Mouse (Mus musculus): ENCODE results near the gene Clic5.

Gene Clic5

DNA sequence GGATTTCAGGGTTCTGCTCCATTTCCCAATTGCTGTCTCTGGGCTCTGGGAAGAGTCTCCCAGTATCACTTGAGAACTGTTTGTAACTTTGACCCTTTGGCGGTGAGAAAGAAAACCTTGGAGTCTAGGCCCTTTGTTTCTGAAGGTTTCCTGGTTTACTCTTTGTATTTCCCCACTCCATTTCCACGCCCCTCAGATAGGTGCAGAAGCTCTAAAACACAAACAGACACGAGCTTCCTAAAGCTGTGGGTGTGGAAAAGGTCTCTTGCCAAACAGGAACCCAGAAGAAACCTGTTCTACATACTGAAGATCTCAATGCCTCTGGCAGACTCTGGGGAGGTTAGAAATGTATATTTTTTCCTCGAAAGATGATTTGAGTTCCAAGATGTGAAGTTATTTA, 10.8 kb downstream of the Clic5 start:
- DNase-seq = no peak

DNA sequence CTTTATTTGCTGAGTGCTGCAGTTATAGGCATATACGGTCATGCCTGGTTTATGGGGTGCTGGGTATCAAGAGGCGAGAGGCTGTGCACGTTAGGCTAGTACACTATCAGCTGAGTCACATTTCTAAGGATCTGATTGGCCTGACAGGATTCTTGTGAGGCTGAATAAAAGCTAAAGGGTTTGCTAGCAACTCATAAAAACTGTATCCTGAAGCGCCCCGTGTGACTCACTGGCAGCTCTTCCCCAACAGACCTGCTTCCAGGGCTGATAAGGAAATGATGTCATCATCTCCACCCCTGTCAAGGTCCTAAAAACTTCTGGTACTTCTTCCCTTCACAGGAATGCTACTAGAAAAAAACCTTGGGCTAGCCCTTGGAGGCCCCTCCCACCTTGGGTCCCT, 14.6 kb downstream of the Clic5 start:
- DNase-seq = peak; percentile 94

DNA sequence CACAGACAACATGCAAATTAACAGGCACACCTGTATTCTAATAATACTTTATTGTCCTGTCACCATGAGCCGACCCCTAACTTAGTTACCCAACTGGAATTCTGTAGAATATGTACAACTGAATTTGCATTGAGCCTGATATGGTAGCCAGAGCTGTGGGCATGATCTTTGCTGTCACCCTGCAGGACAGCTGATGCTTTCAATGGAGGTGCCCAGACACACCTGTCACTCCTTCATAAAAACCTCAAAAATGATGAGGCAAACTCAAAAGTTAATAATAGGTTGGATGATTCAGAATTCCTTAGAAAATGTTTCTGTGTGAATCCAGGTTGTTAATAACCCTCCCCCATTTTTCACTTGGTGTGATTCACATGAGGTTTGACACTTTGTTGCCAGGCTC, 16.4 kb downstream of the Clic5 start:
- peak; percentile 74 for DNase-seq

DNA sequence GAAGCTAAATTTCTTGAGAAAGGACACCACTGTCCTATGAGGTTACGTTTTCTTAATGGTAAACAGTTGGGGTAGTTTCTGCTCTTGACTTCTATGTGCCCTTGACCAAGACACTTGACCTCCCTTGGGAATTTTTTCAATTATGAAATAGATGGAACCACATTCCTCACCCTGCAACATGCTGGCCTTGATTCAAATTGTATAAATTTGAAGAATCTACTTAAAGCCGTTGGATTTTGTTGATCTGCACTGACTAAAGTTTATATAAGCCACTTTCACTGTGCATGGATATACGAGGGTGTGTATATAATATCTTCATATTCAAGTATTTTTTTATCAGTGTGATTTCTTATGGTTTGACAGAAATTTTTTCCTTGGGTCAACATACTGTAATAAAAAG, 17.2 kb downstream of the Clic5 start:
- DNase-seq = no peak

DNA sequence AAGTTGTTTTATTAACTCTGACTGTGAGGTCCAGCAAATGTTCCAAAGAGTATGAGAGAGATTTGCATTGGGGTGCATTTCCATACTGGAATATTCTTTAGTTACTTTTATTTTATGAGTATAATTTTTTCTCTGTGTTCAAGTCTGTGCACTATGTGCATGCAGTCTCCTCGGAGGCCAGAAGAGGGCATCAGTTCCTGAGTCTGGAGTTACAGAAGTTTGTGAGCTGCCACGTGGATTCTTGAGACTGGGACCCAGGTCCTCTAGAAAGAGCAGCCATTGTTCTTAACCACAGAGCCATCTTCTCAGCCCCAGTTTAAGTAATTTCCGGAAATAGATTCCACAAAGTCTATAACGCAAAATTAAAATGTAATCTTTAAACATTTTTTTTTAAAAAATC, 20.5 kb downstream of the Clic5 start:
- no peak for DNase-seq

DNA sequence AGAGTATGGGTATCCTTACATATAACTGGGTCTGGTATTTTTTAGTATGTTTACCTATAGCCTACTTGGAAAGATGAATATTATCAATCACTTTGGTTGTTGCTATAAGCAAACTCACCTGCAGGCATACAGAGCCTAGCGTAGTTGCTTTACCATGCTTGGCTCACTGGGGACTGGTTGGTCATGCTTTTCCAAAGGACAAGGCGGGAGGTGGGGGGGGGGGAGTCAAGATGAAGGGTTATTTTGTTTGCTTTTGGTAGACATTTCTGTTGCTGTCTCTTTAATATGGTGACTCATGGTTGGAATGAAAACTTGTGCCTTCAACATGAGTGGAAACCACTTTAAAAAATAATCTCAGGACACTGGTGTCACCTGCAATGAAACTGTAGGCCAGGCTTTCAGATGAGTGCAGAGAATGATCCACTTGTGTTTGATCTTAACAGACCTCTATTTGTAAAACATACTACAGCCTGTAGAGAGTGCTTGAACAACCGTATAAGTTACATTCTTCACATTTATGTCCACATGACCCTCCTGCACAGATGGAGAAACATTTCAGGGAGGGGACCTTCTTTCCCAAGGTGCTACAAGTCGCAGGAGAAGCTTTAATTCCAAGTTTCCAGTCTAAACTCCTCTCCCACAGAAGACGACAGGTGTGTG, 24.7 kb downstream of the Clic5 start:
- DNase-seq = no peak

DNA sequence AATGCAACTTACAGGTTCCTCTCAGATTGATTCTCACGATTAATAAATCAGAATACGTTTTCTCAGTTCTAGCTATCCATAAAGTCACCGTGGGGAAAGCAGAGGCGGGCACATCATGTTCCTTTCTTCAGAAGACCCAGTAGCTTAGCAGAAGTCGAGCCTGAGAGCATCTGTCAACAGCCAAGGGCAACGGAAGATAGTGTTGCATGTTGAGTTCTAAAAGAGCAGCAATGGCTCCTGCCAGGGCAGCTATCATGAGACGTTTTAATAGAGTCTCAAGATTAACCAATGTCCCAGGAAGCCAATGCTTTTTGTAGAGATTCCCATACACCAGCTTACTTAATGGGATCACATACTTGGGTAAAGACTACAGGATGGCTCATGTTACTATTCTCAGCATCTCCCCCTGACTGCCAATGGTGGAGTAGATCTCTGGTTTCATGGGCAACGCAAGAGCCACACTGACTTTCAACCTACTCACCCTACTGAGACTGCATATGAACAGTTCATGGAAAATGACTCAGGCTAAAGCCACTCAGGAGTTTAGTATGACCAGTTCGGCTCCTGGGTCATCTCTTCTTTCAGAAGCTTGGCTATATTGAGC, 26.9 kb downstream of the Clic5 start:
- peak; percentile 87 for DNase-seq

DNA sequence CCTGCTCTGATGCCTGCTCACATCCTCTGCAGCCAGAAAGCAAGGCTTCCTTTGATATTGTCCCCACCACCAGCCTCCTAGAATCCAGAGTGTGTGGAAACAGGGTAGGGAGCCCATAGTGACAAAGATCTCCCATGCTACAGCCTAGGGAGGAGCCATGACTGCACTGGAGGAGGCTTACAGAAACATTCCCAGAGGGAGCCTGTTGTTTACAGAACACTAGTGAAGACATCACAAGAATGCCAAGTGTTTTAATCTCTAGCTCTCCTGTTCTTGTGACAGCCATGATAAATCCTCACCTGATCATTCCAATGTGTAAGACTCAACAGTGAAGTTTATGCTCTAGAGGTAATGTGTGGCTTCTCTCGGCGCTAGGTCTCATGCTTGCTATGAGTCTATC, 28.8 kb downstream of the Clic5 start:
- peak; percentile 90 for DNase-seq

DNA sequence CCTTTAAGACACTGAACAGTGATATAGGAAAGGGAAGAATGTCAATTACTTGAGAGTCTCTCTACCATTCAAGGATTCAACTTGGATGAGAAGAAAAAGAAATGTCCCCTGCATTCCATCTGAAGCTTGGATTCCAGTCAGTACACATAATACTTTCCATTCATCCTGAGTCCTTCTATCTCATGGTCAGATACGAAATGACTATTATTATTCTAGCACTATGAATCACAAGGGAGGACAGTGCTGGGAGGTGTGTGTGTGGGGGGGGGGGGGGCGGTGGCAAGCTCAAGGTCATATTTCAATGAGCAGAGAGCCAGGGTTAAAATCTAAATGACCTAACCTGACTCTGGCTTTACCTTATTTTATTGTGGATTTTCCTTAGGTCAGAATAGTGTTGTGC, 31.6 kb downstream of the Clic5 start:
- peak; percentile 14 for DNase-seq

DNA sequence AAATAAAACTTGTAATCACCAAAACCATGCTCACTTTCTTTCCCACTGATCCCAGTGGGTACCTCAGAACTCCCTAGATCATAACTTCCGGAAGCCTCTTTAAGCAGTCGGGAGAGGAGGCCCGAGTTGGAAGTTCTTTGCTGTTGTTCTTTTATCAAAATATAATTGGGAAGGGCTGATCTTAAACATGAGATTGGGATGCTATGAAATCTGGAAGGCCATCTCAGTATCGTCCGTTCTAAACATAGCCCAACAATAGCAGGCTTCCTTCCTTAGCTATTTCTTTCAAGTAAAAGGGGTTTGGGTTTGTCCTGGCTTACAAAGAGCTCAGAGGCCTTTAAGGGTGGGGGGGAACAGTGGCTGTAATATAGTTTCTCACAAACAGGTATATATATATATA, 40.0 kb downstream of the Clic5 start:
- DNase-seq = no peak

DNA sequence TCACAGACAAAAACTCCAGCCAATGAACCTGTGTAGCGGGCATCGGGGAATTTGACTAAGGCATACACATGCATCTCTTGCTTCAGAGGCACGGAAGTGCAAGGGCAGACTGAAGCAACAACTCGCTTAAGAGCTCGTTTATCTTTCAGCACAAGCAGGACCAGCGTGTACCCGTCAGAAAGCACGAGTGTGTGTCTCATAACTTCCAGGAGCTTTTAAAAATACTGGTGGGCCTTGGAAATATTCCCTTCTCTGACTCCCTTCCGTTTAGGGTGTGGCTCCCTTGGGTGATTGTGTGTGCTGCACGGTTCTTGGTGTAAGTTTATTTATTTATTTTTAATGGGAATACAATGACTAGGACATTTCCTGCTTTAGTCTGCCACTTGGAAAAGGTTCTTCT, 41.7 kb downstream of the Clic5 start:
- DNase-seq = peak; percentile 98

DNA sequence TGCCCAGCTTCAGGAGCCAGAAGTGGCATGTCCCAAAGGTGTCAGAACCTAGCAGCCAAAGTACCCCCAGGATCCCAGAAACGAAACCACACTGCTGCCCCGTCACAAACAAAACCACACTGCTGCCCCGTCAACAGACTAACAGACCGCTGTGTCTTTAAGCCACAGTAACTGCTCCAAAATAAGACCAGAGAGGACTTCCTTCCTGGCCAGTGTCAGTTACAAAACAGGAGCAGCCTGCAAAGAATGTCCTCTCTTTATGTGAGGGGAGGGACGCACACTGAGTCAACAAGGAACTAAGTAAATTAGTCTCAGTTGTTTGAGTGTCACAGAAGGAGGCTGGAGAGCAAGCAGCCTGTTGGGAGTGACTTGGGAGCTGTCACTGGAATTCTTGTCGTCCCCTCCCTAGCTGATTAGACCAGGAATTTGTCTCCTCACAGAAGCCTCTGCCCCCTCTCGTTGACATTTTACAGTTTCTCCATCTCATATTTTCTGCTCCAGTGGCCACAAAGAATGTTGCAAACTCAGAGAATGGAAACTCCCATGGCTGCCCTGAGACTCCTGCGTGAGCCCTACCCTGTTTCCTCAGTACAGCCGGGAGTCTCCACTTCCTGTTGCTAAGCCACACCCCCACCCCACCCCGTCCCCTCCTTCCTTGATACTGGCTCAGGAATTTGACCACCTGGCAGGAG, 50.8 kb downstream of the Clic5 start:
- peak; percentile 98 for DNase-seq

DNA sequence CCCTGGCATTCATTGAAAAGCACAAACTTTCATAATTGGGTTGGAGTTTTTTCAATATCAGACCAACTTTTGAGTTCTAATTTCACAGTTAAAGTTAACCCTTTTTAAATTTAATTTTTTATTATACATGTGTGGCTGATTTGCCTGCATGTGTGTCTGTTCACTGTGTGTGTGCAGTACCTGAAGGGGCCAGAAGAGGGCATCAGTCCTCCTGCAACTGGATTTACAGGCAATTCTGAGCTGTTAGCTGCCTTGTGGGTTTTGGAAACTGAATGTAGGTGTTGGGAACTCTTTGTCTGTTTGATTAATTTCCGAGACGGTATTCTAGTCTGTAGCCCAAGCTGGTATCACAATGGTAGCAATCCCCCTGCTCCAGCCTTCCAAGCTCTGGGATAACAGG, 52.4 kb downstream of the Clic5 start:
- DNase-seq = no peak

DNA sequence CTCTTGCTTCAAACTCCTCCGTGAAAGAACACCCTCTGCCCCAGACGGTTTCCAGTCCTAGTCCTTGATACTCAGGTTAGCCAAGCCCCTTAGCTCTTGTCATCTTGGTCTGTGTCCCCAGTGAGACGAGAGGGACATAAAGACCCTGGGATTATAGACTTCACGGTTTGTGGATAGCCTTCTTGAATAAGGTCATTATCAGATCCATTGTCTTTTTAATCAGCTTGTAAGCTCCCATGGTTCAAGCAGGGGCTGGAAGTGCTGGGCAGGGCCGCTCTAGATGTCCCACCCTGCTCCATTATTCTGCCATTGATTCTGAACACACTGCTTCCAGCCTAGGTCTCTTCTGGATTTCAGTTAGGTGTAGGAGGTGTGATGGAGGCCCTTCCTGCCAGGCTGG, 55.7 kb downstream of the Clic5 start:
- DNase-seq = no peak

DNA sequence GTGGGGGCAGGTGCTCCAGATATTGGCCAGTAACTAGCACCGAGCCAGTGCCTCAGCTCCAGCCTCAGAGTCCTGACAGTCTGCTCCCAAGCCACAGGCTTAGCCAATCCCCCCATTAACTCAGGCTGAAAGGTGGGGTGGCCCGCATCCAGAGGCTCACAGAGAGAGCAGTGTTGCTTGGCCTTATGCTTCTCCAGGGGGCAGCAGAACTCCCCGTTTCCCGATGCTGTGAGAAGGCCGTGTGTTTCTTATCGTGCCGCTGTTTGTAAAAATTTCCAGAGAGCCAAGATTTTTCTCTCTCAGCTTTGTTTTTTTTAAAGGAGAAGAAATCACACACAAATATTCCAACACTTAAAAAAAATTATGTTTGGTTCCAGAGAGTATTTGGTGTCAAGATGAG, 56.2 kb downstream of the Clic5 start:
- no peak for DNase-seq

DNA sequence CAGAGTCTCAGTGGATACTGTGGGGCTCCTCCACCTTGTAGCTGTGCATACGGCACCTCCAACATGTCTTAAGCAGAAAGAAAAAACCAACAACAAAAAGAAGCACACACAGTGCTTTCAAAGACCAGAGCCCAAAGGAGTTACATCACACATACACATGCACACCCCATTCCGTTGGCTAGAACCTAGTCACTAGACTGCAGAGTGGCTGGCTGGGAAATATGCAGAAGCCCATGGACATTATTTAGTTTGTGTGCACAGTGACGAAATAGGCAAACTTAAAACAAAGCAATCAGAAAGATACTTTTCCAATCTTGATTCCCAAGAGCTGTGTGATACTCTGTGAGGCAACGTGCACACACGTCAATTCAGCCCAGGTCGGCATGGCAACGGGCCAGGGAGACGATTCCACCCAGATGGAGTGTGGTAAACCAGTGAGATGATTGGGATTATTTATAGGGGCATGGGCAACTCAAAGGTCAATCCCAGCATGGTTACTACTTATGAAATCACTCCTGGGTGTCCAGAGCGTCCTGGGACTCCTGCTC, 57.8 kb downstream of the Clic5 start:
- DNase-seq = no peak

DNA sequence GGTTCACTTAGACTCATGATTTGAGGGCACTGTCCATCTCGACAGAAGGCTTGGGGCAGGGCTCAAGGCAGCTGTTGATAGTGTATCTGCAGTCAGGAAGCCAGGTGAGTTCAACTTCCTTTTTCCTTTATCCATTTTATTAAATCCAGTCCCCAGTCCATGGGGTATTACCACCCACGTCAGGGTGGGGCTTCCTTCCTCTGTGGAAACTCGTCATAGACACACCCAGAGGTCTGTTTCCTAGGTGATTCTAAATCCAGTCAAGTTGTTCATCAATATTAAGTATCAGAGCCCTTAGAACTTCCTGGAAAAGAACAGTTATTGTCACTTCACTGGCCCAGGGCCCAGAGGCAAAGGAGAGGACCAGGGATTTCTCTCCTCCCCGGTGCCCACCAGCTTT, 61.2 kb downstream of the Clic5 start:
- peak; percentile 97 for DNase-seq

DNA sequence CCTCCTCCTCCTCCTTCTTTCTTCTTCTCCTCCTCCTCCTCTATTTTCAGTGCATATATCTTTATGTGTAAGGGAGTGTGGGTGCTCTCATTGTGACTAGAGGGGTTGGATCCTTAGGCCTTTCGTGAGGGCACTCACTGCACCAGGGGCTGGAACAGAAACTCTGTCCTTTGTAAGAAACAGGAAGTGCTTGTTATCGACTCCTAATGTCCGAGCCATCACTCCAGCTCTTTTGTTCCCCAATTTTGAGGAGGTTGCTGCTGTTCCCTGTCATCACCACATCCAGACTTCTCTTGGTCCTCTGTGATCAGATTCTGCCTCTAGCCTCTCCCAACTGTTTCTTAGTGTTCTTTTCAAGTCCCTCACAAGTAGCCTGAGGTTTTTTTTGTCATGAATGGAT, 64.3 kb downstream of the Clic5 start:
- no peak for DNase-seq

DNA sequence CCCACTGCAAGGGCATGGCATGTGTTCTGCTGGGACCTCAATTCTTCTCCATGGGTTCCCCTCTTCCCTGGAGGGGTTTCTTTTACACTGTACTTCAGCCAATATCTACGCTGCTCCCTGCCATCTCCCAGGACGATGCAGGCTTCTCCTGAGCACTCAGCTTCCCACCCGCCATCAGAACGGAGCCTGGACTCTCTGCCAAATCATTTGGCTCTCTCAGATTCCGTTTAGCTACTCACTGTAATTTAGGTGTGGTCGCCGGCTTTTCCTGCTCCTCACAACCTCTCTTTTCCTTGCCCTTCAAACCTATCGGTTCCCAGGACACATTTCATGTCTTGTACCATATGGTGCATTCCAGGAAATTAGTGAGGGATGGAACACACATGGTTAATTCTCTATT, 66.3 kb downstream of the Clic5 start:
- DNase-seq = peak; percentile 92

DNA sequence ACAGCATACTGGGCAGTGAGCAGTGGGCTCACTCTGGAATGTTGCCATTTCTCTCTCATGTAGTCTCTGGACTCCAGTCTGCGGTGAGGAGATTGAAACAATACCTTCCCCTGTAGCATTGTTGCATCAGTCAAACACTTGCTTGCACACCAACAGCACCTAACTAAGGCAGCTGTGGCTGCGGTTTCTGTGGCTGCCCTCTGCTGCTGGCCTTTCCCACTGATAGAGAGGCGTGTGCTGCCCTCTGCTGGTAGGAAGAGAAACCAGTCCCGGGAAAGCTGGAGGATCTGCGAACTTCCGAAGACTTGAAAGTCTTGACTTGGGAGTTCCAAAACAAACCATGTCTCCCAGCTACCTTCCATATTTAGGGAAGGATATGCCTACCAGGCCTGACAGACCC, 68.2 kb downstream of the Clic5 start:
- peak; percentile 97 for DNase-seq

DNA sequence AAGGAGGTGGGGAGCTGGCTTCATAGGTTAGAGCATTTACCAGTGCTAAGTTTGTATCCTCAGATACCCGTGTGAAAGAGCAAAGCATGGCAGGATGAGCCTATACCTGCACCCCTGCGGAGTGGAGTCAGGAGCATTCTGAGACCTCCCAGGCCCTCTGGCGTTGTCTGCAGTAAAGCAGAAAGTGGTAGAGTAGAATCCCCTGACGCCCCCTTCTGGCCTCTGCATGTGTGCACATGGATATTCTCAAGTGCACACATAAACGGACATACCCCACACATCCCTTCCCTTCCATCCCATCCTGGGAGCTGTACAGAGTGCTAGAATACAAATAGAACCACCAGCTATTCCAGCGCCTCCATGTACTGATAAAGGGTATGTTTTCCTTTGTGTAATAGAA, 70.9 kb downstream of the Clic5 start:
- DNase-seq = no peak

DNA sequence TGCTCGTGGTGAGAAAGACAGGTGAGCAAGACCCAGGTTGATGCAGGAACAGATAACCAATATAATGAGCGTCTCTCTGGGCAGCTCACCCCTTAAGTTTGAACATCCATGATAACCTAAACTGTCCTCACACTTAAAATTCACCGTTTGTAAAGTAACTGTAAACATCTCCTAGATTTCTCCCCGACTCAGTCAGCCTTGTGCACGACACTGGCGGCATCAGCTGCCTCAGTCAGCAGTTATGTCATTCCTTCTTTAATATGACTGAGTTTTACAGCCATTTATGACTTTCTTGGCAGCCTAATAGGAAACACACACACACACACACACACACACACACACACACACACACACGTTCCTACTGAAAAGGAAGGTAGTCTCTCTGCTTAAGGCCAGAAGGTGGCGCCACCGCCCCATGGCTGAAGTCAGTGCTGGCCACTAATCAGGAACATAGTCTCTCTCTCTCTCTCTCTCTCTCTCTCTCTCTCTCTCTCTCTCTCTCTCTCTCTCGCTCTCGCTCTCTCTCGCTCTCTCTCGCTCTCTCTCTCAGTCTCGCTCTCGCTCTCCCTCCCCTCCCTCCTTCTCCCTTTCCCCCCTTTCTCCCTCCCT, 73.3 kb downstream of the Clic5 start:
- DNase-seq = peak; percentile 91

DNA sequence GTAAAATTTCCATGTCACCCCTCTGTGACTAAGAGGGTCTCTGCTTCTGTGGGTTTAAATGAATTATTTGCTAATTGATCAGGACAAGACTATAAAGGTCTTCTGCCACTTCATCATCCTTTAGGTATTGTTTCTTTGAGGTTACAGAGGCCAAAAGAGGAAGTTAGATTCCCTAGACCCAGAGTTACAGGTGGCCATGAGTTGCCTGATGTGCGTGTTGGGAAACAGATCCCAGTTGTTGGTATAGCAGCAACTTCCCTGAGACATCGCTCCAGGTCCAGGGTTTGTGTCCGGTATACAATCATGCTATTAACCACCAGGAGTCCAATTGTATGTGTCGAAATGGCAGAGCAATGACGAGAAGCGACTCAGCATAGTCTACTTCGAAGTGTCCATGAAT, 81.7 kb downstream of the Clic5 start:
- DNase-seq = peak; percentile 70

DNA sequence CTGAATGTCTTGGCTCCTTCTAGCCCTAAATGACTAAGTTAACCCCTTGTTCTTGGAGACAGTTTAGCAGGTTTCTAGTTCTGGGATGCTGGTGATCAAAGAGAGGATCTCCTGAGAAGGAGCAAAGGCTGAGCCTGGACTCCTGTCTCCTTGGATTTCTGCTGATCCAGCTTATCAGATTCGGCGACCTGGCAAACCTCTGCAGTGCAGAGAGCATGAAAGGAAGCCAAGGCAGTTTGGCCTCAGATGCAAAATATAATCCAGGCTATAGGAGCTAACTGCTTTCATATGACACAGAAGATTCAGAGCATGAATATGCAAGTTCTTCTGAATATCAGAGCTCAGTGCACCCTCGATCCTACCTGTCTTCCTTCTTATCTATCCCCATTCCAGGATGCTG, 83.0 kb downstream of the Clic5 start:
- DNase-seq = peak; percentile 34
